Mouse (Mus musculus): ENCODE measurements around the gene Borcs5. TPM values are rescaled to one million over a fixed set of nuclear protein-coding genes. Genes with fewer than 3 reads are reported as not detected.

Borcs5 gene
- polyA plus RNA-seq, 1 experiment = 8.8 TPM

DNA sequence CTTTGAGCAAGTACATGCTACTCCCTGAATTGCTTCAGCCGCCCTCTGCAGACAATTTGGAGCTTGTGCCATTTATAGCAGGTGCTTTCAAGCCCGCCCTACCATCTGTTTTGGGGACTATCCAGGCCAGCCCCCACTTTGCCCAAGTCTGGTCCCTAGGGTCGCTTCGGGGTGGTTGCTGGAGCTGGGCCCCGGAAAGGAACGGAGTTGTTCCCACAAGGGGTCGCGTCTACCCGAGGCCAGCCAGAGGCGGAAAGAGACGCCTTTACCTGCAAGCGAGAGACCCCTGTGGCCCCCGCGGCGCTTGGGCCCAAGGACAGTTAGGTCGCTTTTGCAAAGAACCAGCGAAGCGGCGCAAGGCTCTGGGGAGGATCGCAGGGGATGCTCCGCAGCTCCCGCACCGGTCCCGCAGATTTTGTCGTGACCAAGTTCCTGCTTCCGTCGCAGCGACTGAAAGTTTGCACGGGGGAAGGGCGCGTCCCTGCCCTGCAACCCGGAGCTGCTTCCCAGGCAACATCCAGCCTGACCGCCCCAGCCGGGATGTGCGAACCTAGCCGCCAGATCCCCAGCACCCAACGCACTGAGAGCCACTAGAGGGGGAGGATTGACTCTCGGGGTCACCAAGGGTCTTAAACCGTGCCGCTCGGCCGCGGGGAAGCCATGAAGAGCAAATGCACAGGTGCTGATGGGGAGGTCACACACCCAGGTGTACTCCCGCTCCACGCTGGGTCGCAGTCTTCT, 7.2 kb upstream of the Borcs5 start, which contains the start of gene Mansc1:
Mansc1 (minus strand) TSS at position 542 of the 741 bp plus-strand sequence.
- H3K36me3 ChIP-seq (ENCODE audit: control insufficient read depth, insufficient read depth) = no peaks in the 10 kb centered on the region
- TF ChIP-seq TCF3 (IDR thresholded peaks at IDR 0.05; ENCODE audit: insufficient read length, low read depth) (no peak), MYOD1 (IDR thresholded peaks at IDR 0.05; ENCODE audit: control insufficient read depth in 1 of 3, insufficient read length in 2 of 3, low read depth in 2 of 3) (no peak), E2F4 (IDR thresholded peaks at IDR 0.05; ENCODE audit: insufficient read depth) (no peak), REST (IDR thresholded peaks at IDR 0.05; ENCODE audit: insufficient read depth, insufficient read length) (no peak), TCF12 (IDR thresholded peaks at IDR 0.05; ENCODE audit: insufficient read depth, poor library complexity, severe bottlenecking) (no peak), POLR2AphosphoS2 (IDR thresholded peaks at IDR 0.05; ENCODE audit: insufficient read length, low read depth) (no peak), CEBPB (IDR thresholded peaks at IDR 0.05; ENCODE audit: insufficient read depth, poor library complexity, severe bottlenecking) (no peak), SRF (IDR thresholded peaks at IDR 0.05; ENCODE audit: control insufficient read depth, insufficient read length, low read depth) (no peak), USF1 (IDR thresholded peaks at IDR 0.05; ENCODE audit: low read depth) (no peak), MYOG (IDR thresholded peaks at IDR 0.05; ENCODE audit: control insufficient read depth in 1 of 3, insufficient read depth in 1 of 3, insufficient read length in 2 of 3, low read depth in 2 of 3) (no peak), POLR2A (IDR thresholded peaks at IDR 0.05; ENCODE audit: insufficient read length, low read depth) (no peak)

DNA sequence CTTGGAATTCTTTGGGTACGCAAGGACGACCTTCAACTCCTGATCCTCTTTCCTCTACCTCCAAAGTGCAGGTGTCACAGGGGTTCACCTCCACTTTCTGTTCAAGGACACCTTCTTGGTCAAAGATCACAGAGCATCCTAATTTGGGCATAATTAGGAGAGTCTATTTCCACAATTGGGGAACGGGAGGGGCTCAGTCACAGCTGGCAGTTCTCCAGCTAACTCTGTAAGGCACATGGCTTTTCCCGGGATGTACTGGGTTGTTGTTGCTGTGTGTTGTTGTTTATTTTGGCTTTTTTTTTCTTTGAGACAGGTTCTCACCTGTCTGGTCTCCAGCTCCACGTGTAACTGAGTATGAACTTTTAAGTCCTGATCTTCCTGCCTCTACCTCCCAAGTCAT, 6.6 kb upstream of the Borcs5 start:
- no peaks in the 10 kb centered on the region for H3K36me3 ChIP-seq (ENCODE audit: control insufficient read depth, insufficient read depth)
- H3ac ChIP-seq (ENCODE audit: control insufficient read depth, insufficient read length) = no peak overlapping the region
- no peaks in the 10 kb centered on the region for H3K27me3 ChIP-seq (ENCODE audit: control insufficient read depth, insufficient read depth, insufficient read length)
- H3K4me2 ChIP-seq (ENCODE audit: low read depth) = no peak overlapping the region
- H3K4me3 ChIP-seq = no peak overlapping the region
- TF ChIP-seq USF1 (IDR thresholded peaks at IDR 0.05; ENCODE audit: low read depth) (no peak), SRF (IDR thresholded peaks at IDR 0.05; ENCODE audit: control insufficient read depth, insufficient read length, low read depth) (no peak), REST (IDR thresholded peaks at IDR 0.05; ENCODE audit: insufficient read depth, insufficient read length) (no peak), MYOD1 (IDR thresholded peaks at IDR 0.05; ENCODE audit: control insufficient read depth in 1 of 3, insufficient read length in 2 of 3, low read depth in 2 of 3) (no peak), TCF3 (IDR thresholded peaks at IDR 0.05; ENCODE audit: insufficient read length, low read depth) (no peak), E2F4 (IDR thresholded peaks at IDR 0.05; ENCODE audit: insufficient read depth) (no peak), MAX (IDR thresholded peaks at IDR 0.05; ENCODE audit: low read depth) (no peak), POLR2AphosphoS2 (IDR thresholded peaks at IDR 0.05; ENCODE audit: insufficient read length, low read depth) (no peak), TCF12 (IDR thresholded peaks at IDR 0.05; ENCODE audit: insufficient read depth, poor library complexity, severe bottlenecking) (no peak), MYOG (IDR thresholded peaks at IDR 0.05; ENCODE audit: control insufficient read depth in 1 of 3, insufficient read depth in 1 of 3, insufficient read length in 2 of 3, low read depth in 2 of 3) (no peak), POLR2A (IDR thresholded peaks at IDR 0.05; ENCODE audit: insufficient read length, low read depth) (no peak), CEBPB (IDR thresholded peaks at IDR 0.05; ENCODE audit: insufficient read depth, poor library complexity, severe bottlenecking) (no peak)
- H3K79me2 ChIP-seq (ENCODE audit: control insufficient read depth, insufficient read depth) = no peaks in the 10 kb centered on the region

More for the DNA sequence above, 7.2 kb upstream of the Borcs5 start, which contains the start of gene Mansc1:
- no peaks in the 10 kb centered on the region for H3K79me2 ChIP-seq (ENCODE audit: control insufficient read depth, insufficient read depth)
- H3ac ChIP-seq (ENCODE audit: control insufficient read depth, insufficient read length) = no peak within 1 kb of the TSS
- H3K27me3 ChIP-seq (ENCODE audit: control insufficient read depth, insufficient read depth, insufficient read length) = no peaks in the 10 kb centered on the region
- H3K4me2 ChIP-seq (ENCODE audit: low read depth) = no peak within 1 kb of the TSS
- no peak within 1 kb of the TSS for H3K4me3 ChIP-seq

DNA sequence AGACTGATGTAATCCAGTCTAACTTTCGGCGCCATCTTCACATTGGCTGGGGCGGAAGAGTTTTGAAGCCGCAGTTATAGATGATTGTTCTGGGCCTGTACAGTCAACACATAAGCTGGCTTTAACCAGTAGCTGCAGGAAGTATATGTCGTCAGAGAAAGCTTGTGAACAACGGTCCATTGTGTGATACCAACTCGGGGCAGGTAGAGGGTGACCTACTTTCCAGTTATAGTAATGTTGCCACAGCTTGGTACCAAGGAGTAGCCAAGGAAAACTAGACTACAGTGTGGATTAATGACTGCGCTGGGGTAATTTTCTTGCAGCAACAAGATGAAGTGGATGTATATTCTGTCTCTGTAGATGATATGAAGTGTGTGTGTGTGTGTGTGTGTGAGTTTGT, 5.8 kb upstream of the Borcs5 start:
- Histone ChIP-seq H3K79me2 (ENCODE audit: control insufficient read depth, insufficient read depth) (no peaks in the 10 kb centered on the region), H3K36me3 (ENCODE audit: control insufficient read depth, insufficient read depth) (no peaks in the 10 kb centered on the region), H3K4me2 (ENCODE audit: low read depth) (no peak overlapping the region), H3ac (ENCODE audit: control insufficient read depth, insufficient read length) (no peak overlapping the region), H3K27me3 (ENCODE audit: control insufficient read depth, insufficient read depth, insufficient read length) (no peaks in the 10 kb centered on the region), H3K4me3 (no peak overlapping the region)
- TF ChIP-seq USF1 (IDR thresholded peaks at IDR 0.05; ENCODE audit: low read depth) (no peak), MAX (IDR thresholded peaks at IDR 0.05; ENCODE audit: low read depth) (no peak), MYOG (IDR thresholded peaks at IDR 0.05; ENCODE audit: control insufficient read depth in 1 of 3, insufficient read depth in 1 of 3, insufficient read length in 2 of 3, low read depth in 2 of 3) (no peak), MYOD1 (IDR thresholded peaks at IDR 0.05; ENCODE audit: control insufficient read depth in 1 of 3, insufficient read length in 2 of 3, low read depth in 2 of 3) (no peak), REST (IDR thresholded peaks at IDR 0.05; ENCODE audit: insufficient read depth, insufficient read length) (no peak), TCF3 (IDR thresholded peaks at IDR 0.05; ENCODE audit: insufficient read length, low read depth) (no peak), TCF12 (IDR thresholded peaks at IDR 0.05; ENCODE audit: insufficient read depth, poor library complexity, severe bottlenecking) (no peak), E2F4 (IDR thresholded peaks at IDR 0.05; ENCODE audit: insufficient read depth) (no peak), CEBPB (IDR thresholded peaks at IDR 0.05; ENCODE audit: insufficient read depth, poor library complexity, severe bottlenecking) (no peak), POLR2A (IDR thresholded peaks at IDR 0.05; ENCODE audit: insufficient read length, low read depth) (no peak), POLR2AphosphoS2 (IDR thresholded peaks at IDR 0.05; ENCODE audit: insufficient read length, low read depth) (no peak), SRF (IDR thresholded peaks at IDR 0.05; ENCODE audit: control insufficient read depth, insufficient read length, low read depth) (no peak)

DNA sequence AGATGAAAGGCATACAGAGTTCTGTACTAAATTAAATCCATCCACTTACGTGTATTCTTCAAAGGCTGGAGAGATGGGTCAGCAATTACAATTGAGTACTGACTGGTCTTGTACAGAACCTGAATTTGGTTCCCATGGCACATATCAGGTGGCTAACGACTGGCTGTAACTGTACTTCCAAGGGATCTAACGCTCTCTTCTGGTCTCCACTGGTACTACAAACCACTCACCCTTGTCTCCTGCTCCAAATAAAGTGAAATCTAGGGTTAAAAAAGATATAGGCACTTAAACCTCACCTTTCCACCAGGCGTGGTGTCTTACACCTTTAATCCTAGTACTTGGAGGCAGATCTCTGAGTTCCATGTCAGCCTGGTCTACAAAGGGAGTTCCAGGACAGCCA, 2.8 kb upstream of the Borcs5 start:
- Histone ChIP-seq H3K36me3 (ENCODE audit: control insufficient read depth, insufficient read depth) (no peaks in the 10 kb centered on the region), H3ac (ENCODE audit: control insufficient read depth, insufficient read length) (no peak overlapping the region), H3K4me2 (ENCODE audit: low read depth) (no peak overlapping the region), H3K4me3 (no peak overlapping the region), H3K79me2 (ENCODE audit: control insufficient read depth, insufficient read depth) (no peaks in the 10 kb centered on the region), H3K27me3 (ENCODE audit: control insufficient read depth, insufficient read depth, insufficient read length) (no peaks in the 10 kb centered on the region)
- TF ChIP-seq E2F4 (IDR thresholded peaks at IDR 0.05; ENCODE audit: insufficient read depth) (no peak), POLR2A (IDR thresholded peaks at IDR 0.05; ENCODE audit: insufficient read length, low read depth) (no peak), TCF12 (IDR thresholded peaks at IDR 0.05; ENCODE audit: insufficient read depth, poor library complexity, severe bottlenecking) (no peak), MYOG (IDR thresholded peaks at IDR 0.05; ENCODE audit: control insufficient read depth in 1 of 3, insufficient read depth in 1 of 3, insufficient read length in 2 of 3, low read depth in 2 of 3) (no peak), MYOD1 (IDR thresholded peaks at IDR 0.05; ENCODE audit: control insufficient read depth in 1 of 3, insufficient read length in 2 of 3, low read depth in 2 of 3) (no peak), SRF (IDR thresholded peaks at IDR 0.05; ENCODE audit: control insufficient read depth, insufficient read length, low read depth) (no peak)

Data from myocyte (in vitro differentiated cells).